Mouse (Mus musculus): ENCODE results near the gene Dhx34. TPM values are rescaled to one million over a fixed set of nuclear protein-coding genes. Genes with fewer than 3 reads are reported as not detected.

Gene Dhx34
- polyA plus RNA-seq, 1 experiment from 2014 or later = 36.6 TPM

GRCm38 (mm10) chr7:16239554-16239997, 17.7 kb upstream of the Dhx34 start:
- Histone ChIP-seq H3K9ac (ENCODE audit: low read length) (no peak overlapping the region), H3K9me3 (replicated peaks; ENCODE audit: control insufficient read depth, low read length) (no peaks in the 10 kb centered on the region), H3K27me3 (ENCODE audit: control insufficient read depth, insufficient read depth, low read length) (no peaks in the 10 kb centered on the region), H3K36me3 (ENCODE audit: control insufficient read depth, insufficient read depth, low read length) (no peaks in the 10 kb centered on the region), H3K4me2 (ENCODE audit: low read depth, low read length) (no peak overlapping the region), H3K27ac (ENCODE audit: low read length) (no peak overlapping the region), H3K4me1 (ENCODE audit: control insufficient read depth, insufficient read depth, low read length) (no peaks in the 10 kb centered on the region), H3K4me3 (replicated peaks; ENCODE audit: low read length) (no peak overlapping the region)
- WGBS = 59% methylated on average over 9 of the region's 9 CpGs
- no peak for ATAC-seq (ENCODE audit: insufficient read depth, low FRiP score)

DNA sequence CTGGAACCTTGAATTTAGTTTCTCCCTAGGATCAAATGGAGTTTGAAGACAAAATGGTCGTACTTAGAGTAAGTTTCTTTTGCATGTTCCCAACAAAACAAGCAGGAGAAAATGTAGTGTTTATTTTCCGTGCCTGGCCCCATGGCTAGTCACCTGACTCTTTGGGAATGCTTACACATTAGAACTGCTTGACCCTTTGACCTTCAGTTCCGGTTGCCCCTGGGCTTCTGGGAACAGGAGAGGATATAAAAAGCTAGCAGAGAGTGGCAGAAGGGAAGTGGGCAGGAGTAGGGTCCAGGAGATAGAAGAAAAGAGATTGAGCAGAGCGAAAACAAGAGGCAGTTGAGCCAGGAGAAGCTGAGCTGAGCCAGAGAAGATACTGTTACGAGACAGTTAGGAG, 8.0 kb upstream of the Dhx34 start:
- 31% methylated on average over 5 of the region's 5 CpGs for WGBS
- H3K27ac ChIP-seq (ENCODE audit: low read length) = 0 out of 2 replicates have a peak overlapping the region, but pooled peaks have one; percentile 11

GRCm38 (mm10) chr7:16213986-16214385, 7.9 kb downstream of the Dhx34 start:
- no peak overlapping the region for H3K9ac ChIP-seq (ENCODE audit: low read length)
- no peak for ATAC-seq (ENCODE audit: insufficient read depth, low FRiP score)
- no peak overlapping the region for H3K27ac ChIP-seq (ENCODE audit: low read length)
- H3K4me1 ChIP-seq (ENCODE audit: control insufficient read depth, insufficient read depth, low read length) = 0 out of 2 replicates have a peak, but pooled peaks cover under 1% of the 10 kb centered on the region
- H3K27me3 ChIP-seq (ENCODE audit: control insufficient read depth, insufficient read depth, low read length) = no peaks in the 10 kb centered on the region
- peaks cover 4% of the 10 kb centered on the region for H3K36me3 ChIP-seq (ENCODE audit: control insufficient read depth, insufficient read depth, low read length)
- H3K4me2 ChIP-seq (ENCODE audit: low read depth, low read length) = no peak overlapping the region
- WGBS = 94% methylated on average over 9 of the region's 9 CpGs
- H3K9me3 ChIP-seq (replicated peaks; ENCODE audit: control insufficient read depth, low read length) = no peaks in the 10 kb centered on the region
- H3K4me3 ChIP-seq (replicated peaks; ENCODE audit: low read length) = no peak overlapping the region

More for the DNA sequence above, 8.0 kb upstream of the Dhx34 start:
- Histone ChIP-seq H3K4me2 (ENCODE audit: low read depth, low read length) (no peak overlapping the region), H3K4me3 (replicated peaks; ENCODE audit: low read length) (no peak overlapping the region), H3K36me3 (ENCODE audit: control insufficient read depth, insufficient read depth, low read length) (no peaks in the 10 kb centered on the region), H3K27me3 (ENCODE audit: control insufficient read depth, insufficient read depth, low read length) (no peaks in the 10 kb centered on the region; the same call in 1 of the 2 replicates), H3K9me3 (replicated peaks; ENCODE audit: control insufficient read depth, low read length) (no peaks in the 10 kb centered on the region), H3K9ac (ENCODE audit: low read length) (no peak overlapping the region), H3K4me1 (ENCODE audit: control insufficient read depth, insufficient read depth, low read length) (no peaks in the 10 kb centered on the region)
- ATAC-seq (ENCODE audit: insufficient read depth, low FRiP score) = no peak

DNA sequence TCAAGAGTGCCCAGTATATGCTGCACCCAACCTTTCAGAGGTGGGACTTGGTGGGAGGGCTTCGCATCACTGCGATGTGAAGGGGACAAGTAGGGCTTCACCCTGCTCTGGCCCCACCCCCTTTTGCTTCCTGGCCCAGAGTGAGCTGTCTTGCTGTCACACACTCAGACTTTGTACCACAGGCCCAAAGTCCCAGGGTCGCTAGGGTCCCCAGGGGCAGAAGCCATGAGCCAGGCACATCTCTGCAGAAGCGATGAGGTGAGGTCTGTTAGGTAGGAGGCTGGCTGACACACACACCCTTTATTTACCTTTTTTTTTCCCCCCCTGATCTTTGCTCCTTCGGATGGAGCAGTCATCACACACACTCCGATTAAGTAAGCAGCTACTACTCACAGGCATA, 8.6 kb downstream of the Dhx34 start:
- ATAC-seq (ENCODE audit: insufficient read depth, low FRiP score) = no peak
- 80% methylated on average over 6 of the region's 6 CpGs for WGBS
- Histone ChIP-seq H3K9me3 (replicated peaks; ENCODE audit: control insufficient read depth, low read length) (no peaks in the 10 kb centered on the region), H3K9ac (ENCODE audit: low read length) (no peak overlapping the region), H3K27ac (ENCODE audit: low read length) (no peak overlapping the region), H3K4me2 (ENCODE audit: low read depth, low read length) (no peak overlapping the region), H3K4me3 (replicated peaks; ENCODE audit: low read length) (no peak overlapping the region), H3K27me3 (ENCODE audit: control insufficient read depth, insufficient read depth, low read length) (no peaks in the 10 kb centered on the region), H3K36me3 (ENCODE audit: control insufficient read depth, insufficient read depth, low read length) (peaks cover 4% of the 10 kb centered on the region), H3K4me1 (ENCODE audit: control insufficient read depth, insufficient read depth, low read length) (0 out of 2 replicates have a peak, but pooled peaks cover 5% of the 10 kb centered on the region)

GRCm38 (mm10) chr7:16210862-16211365, 10.9 kb downstream of the Dhx34 start:
- H3K4me2 ChIP-seq (ENCODE audit: low read depth, low read length) = no peak overlapping the region
- no peak overlapping the region for H3K4me3 ChIP-seq (replicated peaks; ENCODE audit: low read length)
- 74% methylated on average over 12 of the region's 12 CpGs for WGBS
- no peaks in the 10 kb centered on the region for H3K9me3 ChIP-seq (replicated peaks; ENCODE audit: control insufficient read depth, low read length)
- H3K4me1 ChIP-seq (ENCODE audit: control insufficient read depth, insufficient read depth, low read length) = 0 out of 2 replicates have a peak, but pooled peaks cover 5% of the 10 kb centered on the region
- H3K27ac ChIP-seq (ENCODE audit: low read length) = no peak overlapping the region
- ATAC-seq (ENCODE audit: insufficient read depth, low FRiP score) = no peak
- H3K36me3 ChIP-seq (ENCODE audit: control insufficient read depth, insufficient read depth, low read length) = peaks cover 4% of the 10 kb centered on the region
- H3K9ac ChIP-seq (ENCODE audit: low read length) = no peak overlapping the region
- H3K27me3 ChIP-seq (ENCODE audit: control insufficient read depth, insufficient read depth, low read length) = no peaks in the 10 kb centered on the region

DNA sequence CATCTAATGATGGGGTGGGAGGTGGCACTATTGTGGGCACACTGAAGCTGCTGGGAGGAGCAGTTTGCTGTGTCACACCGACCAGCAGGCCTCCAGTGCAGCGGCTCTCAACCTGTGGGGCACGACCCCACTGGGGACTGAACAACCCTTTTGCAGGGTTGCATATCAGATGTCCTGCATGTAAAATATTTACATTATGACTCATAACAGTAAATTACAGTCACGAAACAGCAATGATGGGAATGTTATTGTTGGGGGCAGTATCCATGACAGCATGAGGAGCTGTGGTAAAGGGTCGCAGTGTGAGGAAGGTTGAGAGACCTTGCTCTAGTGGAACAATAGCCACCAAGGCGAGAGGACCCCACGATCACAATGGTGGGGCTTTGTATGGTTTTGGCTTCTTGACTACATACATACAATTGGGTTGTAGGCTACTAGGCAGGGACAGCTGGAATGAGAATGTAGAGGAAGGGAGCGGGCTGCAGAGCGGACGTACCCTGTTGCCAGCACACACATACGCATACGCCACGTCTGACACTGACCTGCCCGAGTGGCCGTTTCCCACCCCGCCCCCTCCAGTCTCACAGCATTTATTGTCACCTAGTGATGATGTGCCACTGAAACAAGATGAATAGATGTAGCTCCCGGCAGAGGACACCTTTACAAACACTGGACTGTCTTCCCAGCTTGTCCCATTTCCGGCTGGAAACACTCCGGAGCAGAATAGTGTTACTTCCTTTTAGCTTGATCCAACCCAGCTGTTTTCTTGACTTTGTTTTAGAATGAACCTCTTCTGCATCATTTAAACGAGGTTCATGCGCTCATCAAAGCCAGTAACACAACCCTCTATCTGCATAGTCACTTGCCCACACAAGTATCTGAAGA, 12.8 kb downstream of the Dhx34 start:
- no peak for ATAC-seq (ENCODE audit: insufficient read depth, low FRiP score)
- H3K4me3 ChIP-seq (replicated peaks; ENCODE audit: low read length) = no peak overlapping the region
- H3K36me3 ChIP-seq (ENCODE audit: control insufficient read depth, insufficient read depth, low read length) = peaks cover 5% of the 10 kb centered on the region; the same call in 1 of the 2 replicates
- WGBS = 64% methylated on average over 21 of the region's 21 CpGs
- no peaks in the 10 kb centered on the region for H3K27me3 ChIP-seq (ENCODE audit: control insufficient read depth, insufficient read depth, low read length)
- H3K4me2 ChIP-seq (ENCODE audit: low read depth, low read length) = no peak overlapping the region
- 0 out of 2 replicates have a peak, but pooled peaks cover 5% of the 10 kb centered on the region for H3K4me1 ChIP-seq (ENCODE audit: control insufficient read depth, insufficient read depth, low read length)
- peak overlapping the region; percentile 23; the same call in 1 of the 2 replicates for H3K27ac ChIP-seq (ENCODE audit: low read length)
- no peaks in the 10 kb centered on the region for H3K9me3 ChIP-seq (replicated peaks; ENCODE audit: control insufficient read depth, low read length)
- no peak overlapping the region for H3K9ac ChIP-seq (ENCODE audit: low read length)

GRCm38 (mm10) chr7:16207496-16207895, 14.3 kb downstream of the Dhx34 start:
- Histone ChIP-seq H3K4me2 (ENCODE audit: low read depth, low read length) (no peak overlapping the region), H3K9ac (ENCODE audit: low read length) (no peak overlapping the region), H3K27me3 (ENCODE audit: control insufficient read depth, insufficient read depth, low read length) (no peaks in the 10 kb centered on the region), H3K27ac (ENCODE audit: low read length) (peak overlapping the region; percentile 39; the same call in 1 of the 2 replicates), H3K4me1 (ENCODE audit: control insufficient read depth, insufficient read depth, low read length) (0 out of 2 replicates have a peak, but pooled peaks cover 5% of the 10 kb centered on the region), H3K4me3 (replicated peaks; ENCODE audit: low read length) (no peak overlapping the region), H3K9me3 (replicated peaks; ENCODE audit: control insufficient read depth, low read length) (no peaks in the 10 kb centered on the region), H3K36me3 (ENCODE audit: control insufficient read depth, insufficient read depth, low read length) (peaks cover 4% of the 10 kb centered on the region; the same call in 1 of the 2 replicates)
- peak; percentile 19; the same call in 1 of the 2 replicates for ATAC-seq (ENCODE audit: insufficient read depth, low FRiP score)
- 86% methylated on average over 10 of the region's 10 CpGs for WGBS

- 77% methylated on average over 7 of the region's 7 CpGs for WGBS
- H3K36me3 ChIP-seq (ENCODE audit: control insufficient read depth, insufficient read depth, low read length) = peaks cover 4% of the 10 kb centered on the region; the same call in 1 of the 2 replicates
- H3K27ac ChIP-seq (ENCODE audit: low read length) = peak overlapping the region; percentile 39; the same call in 1 of the 2 replicates
- no peak overlapping the region for H3K4me2 ChIP-seq (ENCODE audit: low read depth, low read length)
- 0 out of 2 replicates have a peak, but pooled peaks cover 5% of the 10 kb centered on the region for H3K4me1 ChIP-seq (ENCODE audit: control insufficient read depth, insufficient read depth, low read length)
- no peaks in the 10 kb centered on the region for H3K9me3 ChIP-seq (replicated peaks; ENCODE audit: control insufficient read depth, low read length)
- H3K27me3 ChIP-seq (ENCODE audit: control insufficient read depth, insufficient read depth, low read length) = no peaks in the 10 kb centered on the region
- no peak overlapping the region for H3K4me3 ChIP-seq (replicated peaks; ENCODE audit: low read length)
- ATAC-seq (ENCODE audit: insufficient read depth, low FRiP score) = no peak
- H3K9ac ChIP-seq (ENCODE audit: low read length) = no peak overlapping the region
Measured at GRCm38 (mm10) chr7:16207076-16207475, 14.8 kb downstream of the Dhx34 start.

GRCm38 (mm10) chr7:16204791-16205190, 17.0 kb downstream of the Dhx34 start:
- Histone ChIP-seq H3K4me2 (ENCODE audit: low read depth, low read length) (no peak overlapping the region), H3K9me3 (replicated peaks; ENCODE audit: control insufficient read depth, low read length) (no peaks in the 10 kb centered on the region), H3K27me3 (ENCODE audit: control insufficient read depth, insufficient read depth, low read length) (no peaks in the 10 kb centered on the region), H3K4me3 (replicated peaks; ENCODE audit: low read length) (no peak overlapping the region), H3K36me3 (ENCODE audit: control insufficient read depth, insufficient read depth, low read length) (peaks cover 4% of the 10 kb centered on the region), H3K9ac (ENCODE audit: low read length) (no peak overlapping the region), H3K4me1 (ENCODE audit: control insufficient read depth, insufficient read depth, low read length) (0 out of 2 replicates have a peak, but pooled peaks cover 5% of the 10 kb centered on the region), H3K27ac (ENCODE audit: low read length) (no peak overlapping the region)
- 73% methylated on average over 9 of the region's 9 CpGs for WGBS
- no peak for ATAC-seq (ENCODE audit: insufficient read depth, low FRiP score)

All from stomach, embryonic 16.5 days (tissue).